Mouse (Mus musculus) midbrain, embryonic 16.5 days (tissue): ENCODE results near the gene Mars. TPM values are rescaled to one million over a fixed set of nuclear protein-coding genes. Genes with fewer than 3 reads are reported as not detected.

Source experiments
- ATAC-seq: fragments of 200-750 bp; cut with Nextera tagmentation; 2 replicates; pipeline ENCODE4 v1.8.0; 2017; ENCODE audit warnings: moderate TSS enrichment
- H3K27ac ChIP-seq: fragments of 300-500 bp; sonication (generic); 2 replicates; pipeline ENCODE4 v1.5.1; 2014; ENCODE audit warnings: mild to moderate bottlenecking, low read length, mixed read lengths
- H3K27me3 ChIP-seq: fragments of 300-500 bp; sonication (generic); 2 replicates; pipeline ENCODE4 v1.6.1; 2014; ENCODE audit warnings: low read depth, low read length, mixed read lengths; ENCODE audit not compliant: control insufficient read depth, insufficient read depth
- H3K36me3 ChIP-seq: fragments of 300-500 bp; sonication (generic); 2 replicates; pipeline ENCODE4 v1.6.1; 2014; ENCODE audit warnings: mild to moderate bottlenecking, low read length, moderate library complexity, mixed read lengths; ENCODE audit not compliant: control insufficient read depth, insufficient read depth
- H3K4me1 ChIP-seq: fragments of 300-500 bp; sonication (generic); 2 replicates; pipeline ENCODE4 v1.6.1; 2014; ENCODE audit warnings: mild to moderate bottlenecking, low read length, mixed read lengths; ENCODE audit not compliant: control insufficient read depth, insufficient read depth
- H3K4me2 ChIP-seq: fragments of 300-500 bp; sonication (generic); 2 replicates; pipeline ENCODE4 v1.6.1; 2014; ENCODE audit warnings: mild to moderate bottlenecking, low read length, mixed read lengths
- H3K4me3 ChIP-seq: fragments of 300-500 bp; sonication (generic); 2 replicates; pipeline ENCODE4 v1.5.1; 2014; ENCODE audit warnings: low read depth, mild to moderate bottlenecking, low read length, moderate library complexity, mixed read lengths
- H3K9ac ChIP-seq: fragments of 300-500 bp; sonication (generic); 2 replicates; pipeline ENCODE4 v1.6.1; 2014; ENCODE audit warnings: low read depth, low read length, mixed read lengths
- H3K9me3 ChIP-seq: fragments of 300-500 bp; sonication (generic); replicated peaks from 2 replicates; pipeline ENCODE4 v1.6.1; 2014; ENCODE audit warnings: mild to moderate bottlenecking, low read length, mixed read lengths; ENCODE audit not compliant: control insufficient read depth, poor library complexity, severe bottlenecking
- WGBS: fragments of 180-500 bp; shearing (Covaris S2); extraction: QIAGEN DNeasy Blood & Tissue Kit; methylation state at CpG from one replicate; pipeline ENCODE4 v1.1.7; 2014; 5-methylcytosine and 5-hydroxymethylcytosine counted together
- polyA plus RNA-seq: library from polyadenylated mRNA; unstranded; fragments of >200 nt; fragmentation: Nextera tagmentation; extraction: Ambion mirVana; gene quantifications from 2 replicates; pipeline ENCODE4 v1.2.1, GENCODE M21; 2015

Gene Mars
- polyA plus RNA-seq, 1 experiment from 2014 or later = 123 TPM

DNA sequence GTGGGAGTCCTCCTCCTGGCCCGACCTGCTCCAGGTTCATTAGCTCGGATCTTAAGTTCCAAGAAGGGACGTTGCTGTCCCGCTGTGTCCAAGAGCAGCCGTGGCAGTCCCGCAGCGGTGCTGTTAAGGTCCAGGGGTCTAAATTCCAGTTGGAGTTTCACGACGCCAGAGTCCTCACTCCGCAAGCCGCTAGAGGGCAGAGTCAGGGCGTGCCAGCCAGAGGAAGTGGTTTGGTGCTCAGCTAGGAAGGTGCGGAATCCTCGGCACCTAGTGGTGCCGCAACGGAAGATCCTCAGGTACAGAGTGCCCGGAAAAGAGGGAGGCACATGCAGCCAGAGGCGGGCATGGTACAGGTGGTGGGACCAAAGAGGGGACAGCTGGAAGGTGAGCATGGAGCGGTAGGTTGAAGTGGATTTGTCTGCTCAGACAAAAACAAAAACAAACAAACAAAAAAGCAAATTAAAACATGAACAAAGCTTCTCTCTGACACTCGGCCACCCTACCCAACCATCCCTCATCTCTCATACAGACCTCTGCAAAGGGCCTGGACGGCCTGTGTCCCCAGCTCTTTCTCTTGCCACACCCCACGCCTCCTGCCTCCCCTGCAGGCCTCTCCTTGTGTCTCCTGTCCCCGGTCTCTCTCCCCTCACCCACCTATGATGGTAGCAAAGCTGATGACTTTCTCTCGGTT, 39.2 kb upstream of the Mars start:
- H3K4me1 ChIP-seq = 0 out of 2 replicates have a peak, but pooled peaks cover 3% of the 10 kb centered on the region
- WGBS = 11% methylated on average over 24 of the region's 24 CpGs
- H3K4me3 ChIP-seq = peak overlapping the region; percentile 13

DNA sequence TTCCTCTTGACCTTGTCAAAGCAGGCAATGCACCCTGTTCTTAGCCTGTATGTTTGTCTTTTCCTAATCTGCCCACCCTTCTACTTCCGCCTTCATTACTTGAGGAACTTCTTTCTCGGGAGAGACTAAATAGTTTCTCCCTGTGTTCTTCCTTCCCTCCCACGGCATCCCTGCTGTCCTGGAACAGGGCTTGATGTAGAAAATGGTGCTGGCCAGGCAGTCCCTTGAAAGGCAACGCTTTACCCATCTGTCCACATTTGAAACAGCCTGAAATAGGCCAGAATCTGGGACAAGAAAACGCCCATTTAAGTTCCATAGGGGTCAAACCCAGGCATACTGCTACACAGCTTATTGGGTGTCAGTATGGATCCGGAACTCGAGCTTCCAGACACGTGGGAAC, 38.2 kb upstream of the Mars start:
- Histone ChIP-seq H3K27me3 (no peaks in the 10 kb centered on the region), H3K27ac (no peak overlapping the region), H3K4me1 (0 out of 2 replicates have a peak, but pooled peaks cover 3% of the 10 kb centered on the region), H3K36me3 (no peaks in the 10 kb centered on the region), H3K4me3 (no peak overlapping the region), H3K4me2 (no peak overlapping the region), H3K9ac (no peak overlapping the region), H3K9me3 (no peaks in the 10 kb centered on the region)
- 79% methylated on average over 8 of the region's 8 CpGs for WGBS
- no peak for ATAC-seq

More for the DNA sequence above, 39.2 kb upstream of the Mars start:
- peak; percentile 64; the same call in 1 of the 2 replicates for ATAC-seq
- Histone ChIP-seq H3K36me3 (no peaks in the 10 kb centered on the region), H3K9ac (peak overlapping the region; percentile 39; the same call in 1 of the 2 replicates), H3K27me3 (no peaks in the 10 kb centered on the region), H3K27ac (no peak overlapping the region), H3K9me3 (no peaks in the 10 kb centered on the region), H3K4me2 (peak overlapping the region; percentile 41)

DNA sequence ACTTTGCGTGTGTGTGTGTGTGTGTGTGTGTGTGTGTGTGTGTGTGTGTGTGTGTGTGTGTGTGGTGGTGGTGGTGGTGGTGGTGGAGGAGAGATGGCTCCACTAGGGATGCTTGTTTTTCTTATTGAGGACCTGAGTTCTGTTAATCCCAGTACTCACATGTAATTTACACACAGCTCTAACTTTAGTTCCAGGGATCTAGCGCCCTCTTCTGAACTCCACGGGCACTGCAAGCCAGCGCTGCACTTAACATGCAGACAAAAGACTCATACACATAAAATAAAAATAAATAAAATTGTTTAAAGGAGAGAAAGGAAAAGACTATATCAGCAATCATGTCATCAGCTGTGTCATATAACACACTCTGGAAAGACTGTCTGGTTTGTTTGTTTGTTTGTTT, 37.4 kb upstream of the Mars start:
- ATAC-seq = no peak
- 0 out of 2 replicates have a peak, but pooled peaks cover 3% of the 10 kb centered on the region for H3K4me1 ChIP-seq
- 63% methylated on average over 4 of the region's 4 CpGs for WGBS
- H3K36me3 ChIP-seq = no peaks in the 10 kb centered on the region
- H3K9ac ChIP-seq = no peak overlapping the region
- no peaks in the 10 kb centered on the region for H3K27me3 ChIP-seq
- no peak overlapping the region for H3K4me3 ChIP-seq
- no peaks in the 10 kb centered on the region for H3K9me3 ChIP-seq
- H3K4me2 ChIP-seq = no peak overlapping the region
- H3K27ac ChIP-seq = no peak overlapping the region

DNA sequence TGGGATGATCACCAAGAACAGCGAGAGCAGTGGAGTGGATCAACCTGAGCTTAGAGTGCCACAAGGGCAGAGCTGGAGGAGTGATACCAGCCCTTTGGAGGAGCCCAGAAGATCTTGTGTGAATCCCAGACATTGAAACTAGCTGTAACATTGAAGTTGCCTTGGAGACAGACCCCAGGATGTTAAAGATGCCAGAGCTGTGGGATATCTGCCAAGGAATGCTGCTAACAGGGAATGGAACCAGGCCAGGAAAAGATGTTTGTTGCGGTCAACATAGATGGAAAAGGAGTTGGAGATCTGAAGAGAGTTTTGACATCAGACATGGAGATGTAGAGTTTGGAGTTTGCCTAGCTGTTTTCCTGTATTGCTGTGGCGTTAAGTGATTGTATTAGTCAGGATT, 34.6 kb upstream of the Mars start:
- H3K9ac ChIP-seq = no peak overlapping the region

DNA sequence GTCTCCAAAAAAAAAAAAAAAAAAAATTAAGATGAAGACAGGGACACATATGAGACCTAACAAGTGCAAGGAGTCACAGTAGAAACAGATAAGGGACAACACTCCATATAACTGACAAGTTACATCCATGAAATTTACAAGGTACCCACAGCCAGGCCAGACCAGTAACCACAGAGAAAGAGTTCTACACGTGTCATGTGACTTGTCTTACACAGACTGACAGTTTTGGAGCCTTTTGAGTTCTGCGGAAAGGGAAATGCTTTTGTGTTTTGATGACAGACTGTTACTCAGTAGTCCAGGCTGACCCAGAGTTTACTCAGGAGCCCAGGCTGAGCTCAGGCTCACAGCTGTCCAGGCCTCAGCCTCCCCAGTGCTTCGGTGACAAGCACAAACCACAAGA, 31.4 kb upstream of the Mars start:
- no peaks in the 10 kb centered on the region for H3K36me3 ChIP-seq
- no peak overlapping the region for H3K27ac ChIP-seq
- H3K4me3 ChIP-seq = no peak overlapping the region
- no peak for ATAC-seq
- H3K27me3 ChIP-seq = peaks cover 28% of the 10 kb centered on the region
- H3K4me2 ChIP-seq = no peak overlapping the region
- no peaks in the 10 kb centered on the region for H3K9me3 ChIP-seq
- no peak overlapping the region for H3K9ac ChIP-seq
- WGBS = 61% methylated on average over 3 of the region's 3 CpGs
- peaks cover 28% of the 10 kb centered on the region for H3K4me1 ChIP-seq

More for the DNA sequence above, 34.6 kb upstream of the Mars start:
- peaks cover 11% of the 10 kb centered on the region for H3K27me3 ChIP-seq
- H3K9me3 ChIP-seq = no peaks in the 10 kb centered on the region
- H3K4me3 ChIP-seq = no peak overlapping the region
- H3K4me1 ChIP-seq = peaks cover 14% of the 10 kb centered on the region
- no peak for ATAC-seq
- H3K27ac ChIP-seq = no peak overlapping the region
- no peak overlapping the region for H3K4me2 ChIP-seq
- WGBS = 89% methylated on average over 3 of the region's 3 CpGs
- no peaks in the 10 kb centered on the region for H3K36me3 ChIP-seq

DNA sequence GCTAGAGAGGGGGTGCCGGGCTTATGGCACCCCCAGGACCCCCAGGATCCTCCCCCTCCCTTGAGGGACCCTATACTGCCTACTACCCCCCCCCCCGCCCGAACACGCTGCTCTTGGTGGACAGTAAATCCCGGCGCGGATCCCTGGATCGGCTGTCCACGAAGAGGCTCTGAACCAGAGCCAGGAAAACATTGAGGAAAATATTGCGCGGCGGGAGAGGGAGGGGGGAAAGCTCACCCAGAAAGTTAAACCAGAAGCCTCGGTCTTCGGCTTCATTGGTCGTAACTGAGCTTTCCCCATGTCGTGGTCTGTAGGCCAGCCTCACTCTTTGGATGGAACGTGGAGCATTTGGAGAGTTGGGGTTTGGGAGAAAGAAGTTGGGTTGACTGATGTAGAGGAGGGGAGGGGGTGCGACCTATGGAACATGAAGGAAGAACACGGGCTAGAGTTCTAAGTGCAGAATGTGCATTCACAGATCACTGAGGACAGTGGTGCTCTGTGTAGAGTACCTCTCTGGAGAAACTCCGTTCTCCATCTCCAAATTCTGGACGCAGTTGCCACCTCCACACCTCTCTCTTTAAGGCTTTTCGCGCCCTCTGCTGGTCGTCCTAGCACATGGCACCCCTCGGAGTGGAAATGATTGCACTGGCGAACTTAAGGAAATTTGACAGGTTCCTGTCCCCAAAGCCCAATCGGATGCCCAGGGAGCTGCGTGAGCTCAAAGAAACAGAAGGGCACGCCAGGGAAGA, 30.5 kb upstream of the Mars start, which contains the start of gene Gli1:
Gene Gli1, minus strand, starts transcription at position 84 of the 749 bp plus-strand sequence.
- H3K27ac ChIP-seq = no peak within 1 kb of the TSS

DNA sequence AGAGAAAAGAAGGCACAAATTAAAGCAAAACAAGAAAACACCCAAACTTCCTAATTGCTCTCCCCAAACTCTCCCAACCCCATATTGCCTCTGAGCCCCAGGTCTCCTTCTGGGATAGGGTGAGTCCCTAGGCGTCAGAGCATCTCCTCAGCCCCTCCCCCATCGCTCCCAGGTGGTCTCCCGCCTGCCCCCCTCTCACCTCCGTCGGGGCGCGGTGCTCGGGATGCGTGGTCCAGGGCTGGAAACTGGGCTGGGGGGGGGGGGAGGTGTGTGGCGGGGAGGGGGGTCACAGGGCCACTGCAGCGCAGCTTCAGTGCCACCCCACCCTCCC, 29.7 kb upstream of the Mars start:
- Histone ChIP-seq H3K36me3 (no peaks in the 10 kb centered on the region), H3K27me3 (peaks cover 28% of the 10 kb centered on the region), H3K9ac (no peak overlapping the region), H3K9me3 (no peaks in the 10 kb centered on the region), H3K4me2 (peak overlapping the region; percentile 55), H3K4me3 (peak overlapping the region; percentile 22), H3K27ac (no peak overlapping the region), H3K4me1 (peaks cover 28% of the 10 kb centered on the region)
- 0% methylated on average over 3 of the region's 11 CpGs for WGBS
- no peak for ATAC-seq

More for the DNA sequence above, 30.5 kb upstream of the Mars start, which contains the start of gene Gli1:
- peaks cover 28% of the 10 kb centered on the region for H3K27me3 ChIP-seq
- no peak within 1 kb of the TSS for H3K9ac ChIP-seq
- H3K4me1 ChIP-seq = peaks cover 28% of the 10 kb centered on the region
- 0 out of 2 replicates have a peak, but pooled peaks have one; percentile 41 for ATAC-seq
- H3K4me2 ChIP-seq = peak within 1 kb of the TSS; percentile 55
- peak within 1 kb of the TSS; percentile 28 for H3K4me3 ChIP-seq
- under 1% methylated on average over 29 of the region's 29 CpGs for WGBS
- no peaks in the 10 kb centered on the region for H3K36me3 ChIP-seq
- no peaks in the 10 kb centered on the region for H3K9me3 ChIP-seq

DNA sequence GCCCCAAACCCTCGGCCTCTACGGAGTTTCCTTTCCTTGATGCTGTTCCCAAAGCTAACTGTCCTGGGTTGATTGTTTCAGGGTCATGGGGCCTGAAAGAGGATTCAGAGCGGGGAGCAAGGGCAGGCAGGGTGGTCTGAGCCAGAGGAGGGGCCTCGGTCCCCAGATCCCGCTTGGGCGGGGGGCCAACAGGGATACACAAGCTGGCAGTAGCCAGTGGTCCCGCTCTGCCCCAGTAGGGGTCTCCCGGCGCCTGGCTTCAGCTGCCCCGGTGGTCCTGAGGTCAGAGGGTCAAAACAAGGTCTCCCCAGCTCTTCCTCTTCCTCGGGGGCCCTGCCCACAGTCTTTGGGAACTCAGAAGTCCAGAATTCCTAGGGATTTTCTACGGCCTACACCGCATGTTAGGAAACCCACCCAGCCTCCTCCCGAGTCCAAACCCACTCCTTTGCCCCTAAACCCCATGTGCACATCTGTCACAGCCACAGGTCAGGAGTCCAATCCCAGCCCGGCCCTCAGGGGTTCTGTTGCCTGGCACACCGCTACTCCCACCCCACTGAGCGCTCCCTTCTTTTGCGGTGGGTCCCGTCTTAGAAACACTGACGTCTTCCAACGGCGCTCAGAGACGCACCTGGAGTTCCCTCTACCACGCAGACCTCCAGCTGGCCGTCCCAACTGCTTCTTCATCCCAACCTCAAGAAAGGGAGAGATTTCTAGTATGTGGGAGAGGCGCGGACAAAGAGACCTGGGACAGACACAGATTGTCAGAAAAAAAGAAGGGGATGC, 29.2 kb upstream of the Mars start:
- Histone ChIP-seq H3K36me3 (no peaks in the 10 kb centered on the region), H3K27ac (no peak overlapping the region), H3K4me3 (peak overlapping the region; percentile 28), H3K9me3 (no peaks in the 10 kb centered on the region), H3K4me2 (peak overlapping the region; percentile 55), H3K9ac (no peak overlapping the region), H3K4me1 (peaks cover 28% of the 10 kb centered on the region), H3K27me3 (peaks cover 28% of the 10 kb centered on the region)
- no peak for ATAC-seq
- under 1% methylated on average over 27 of the region's 27 CpGs for WGBS
